Comparison of ENCODE assay signal across 8 mouse cellular contexts in genomic region chr17:56040030-56040856, GRCm38 (mm10). TPM values are rescaled to one million over a fixed set of nuclear protein-coding genes. Genes with fewer than 3 reads are reported as not detected.
DNase-seq lines count a peak whose midpoint lies in the region; ATAC-seq and TF ChIP-seq lines count a peak whose summit lies in the region.

Gene Chaf1a, plus strand, starts transcription at chr17:56040439.

- WGBS in forebrain, embryonic 15.5 days = under 1% methylated on average over 68 of the region's 68 CpGs
- WGBS in lung, adult 2 months = under 1% methylated on average over 65 of the region's 68 CpGs

- peaks cover 15% of the 10 kb centered on the region for H3K36me3 ChIP-seq in ES-E14 (ENCODE audit: control insufficient read depth, insufficient read depth, low read length, poor library complexity, severe bottlenecking)
- no peaks in the 10 kb centered on the region for H3K36me3 ChIP-seq in forebrain, embryonic 15.5 days

- no peaks in the 10 kb centered on the region for H3K27me3 ChIP-seq in forebrain, embryonic 15.5 days

- intact Hi-C loops in heart, postnatal 25 days (cut with DNase I) = no loop called here

- H3K27ac ChIP-seq in ES-E14 (ENCODE audit: insufficient read depth, low read depth, low read length, poor library complexity, severe bottlenecking) = peak within 1 kb of the TSS; percentile 51
- peak within 1 kb of the TSS; percentile 63 for H3K27ac ChIP-seq in forebrain, embryonic 15.5 days (replicated peaks)

- TF ChIP-seq POLR2A in lung, adult 2 months (IDR thresholded peaks at IDR 0.05; ENCODE audit: borderline replicate concordance, extremely low read depth, low read depth, low read length) = peak; percentile 48; the same call in 1 of the 2 replicates

- peak; percentile 96 for DNase-seq in ES-E14 (ENCODE audit: low read depth, low spot score)
- DNase-seq in cerebellum, adult 11-12 months = peak; percentile 97
- DNase-seq in heart, postnatal 25 days (ENCODE audit: low spot score) = peak; percentile 96
- DNase-seq in layer of hippocampus, adult 18-20 months (ENCODE audit: low spot score in 2 of 2) = peak; percentile 95 to 98
- peak; percentile 93 for DNase-seq in lung, adult 2 months
- DNase-seq in thymus, adult 18-20 months = peak; percentile 92 to 93

- peak; percentile 86 for ATAC-seq in forebrain, embryonic 15.5 days (replicated peaks)
- ATAC-seq in neutrophil, adult 5-6 weeks (ENCODE audit: extremely low read depth, insufficient number of reproducible peaks, low FRiP score, poor library complexity, severe bottlenecking) = peak; percentile 49

- in situ Hi-C loops in ES-E14 (cut with MboI; ENCODE audit: low sequenced_read_pairs in 2 of 2, unreplicated experiment in 2 of 2) = no loop called here

- H3K4me3 ChIP-seq in ES-E14 (ENCODE audit: insufficient read depth in 1 of 2, low read depth in 1 of 2, low read length in 2 of 2, poor library complexity in 1 of 2, severe bottlenecking in 1 of 2) = peak within 1 kb of the TSS; percentile 80 to 91
- peak within 1 kb of the TSS; percentile 75 for H3K4me3 ChIP-seq in forebrain, embryonic 15.5 days
- H3K4me3 ChIP-seq in lung, adult 2 months (replicated peaks; ENCODE audit: extremely low read depth, low read depth, low read length) = peak within 1 kb of the TSS; percentile 53

- H3K9me3 ChIP-seq in ES-E14 (ENCODE audit: control insufficient read depth, insufficient read depth, low read depth, low read length) = no peaks in the 10 kb centered on the region
- H3K9me3 ChIP-seq in forebrain, embryonic 15.5 days = no peaks in the 10 kb centered on the region

- TF ChIP-seq CTCF in lung, adult 2 months (IDR thresholded peaks at IDR 0.05; ENCODE audit: insufficient read depth, low read length) = no peak

- peak within 1 kb of the TSS; percentile 97 for H3K9ac ChIP-seq in ES-E14 (ENCODE audit: insufficient read depth, low read depth, low read length, poor library complexity, severe bottlenecking)
- peak within 1 kb of the TSS; percentile 72 for H3K9ac ChIP-seq in forebrain, embryonic 15.5 days (replicated peaks)

- H3K4me2 ChIP-seq in forebrain, embryonic 15.5 days (replicated peaks) = peak within 1 kb of the TSS; percentile 89

- H3K4me1 ChIP-seq in ES-E14 (ENCODE audit: control insufficient read depth in 2 of 2, insufficient read depth in 2 of 2, low read length in 2 of 2, poor library complexity in 1 of 2) = peaks cover 2 to 5% of the 10 kb centered on the region in 2 experiments
- peaks cover 28% of the 10 kb centered on the region for H3K4me1 ChIP-seq in forebrain, embryonic 15.5 days
- H3K4me1 ChIP-seq in lung, adult 2 months (ENCODE audit: control insufficient read depth, insufficient read depth, low read length) = peaks cover 4% of the 10 kb centered on the region; the same call in 1 of the 2 replicates

TF ChIP-seq in ES-E14, 5 proteins besides CTCF, POLR2A, EP300 and RAD21:
- peak; percentile 98 for TF ChIP-seq CHD2 (IDR thresholded peaks at IDR 0.05; ENCODE audit: low read depth, low read length)
- TF ChIP-seq MAFK (IDR thresholded peaks at IDR 0.05; ENCODE audit: insufficient read depth, low read depth, low read length) = no peak
- TF ChIP-seq HCFC1 (IDR thresholded peaks at IDR 0.05; ENCODE audit: borderline replicate concordance, insufficient read depth, low read length) = no peak

RNA-seq across cellular contexts. Expression of gene Chaf1a, which starts in this region (rescaled TPM):
- total RNA-seq in ES-E14 (2012; rRNA removed) = 48.3 and 57.9 TPM in 2 replicates
- 10.8 and 14.3 TPM in 2 replicates for polyA plus RNA-seq in forebrain, embryonic 15.5 days (2015; fragmentation: Nextera tagmentation; extraction: Ambion mirVana)
- 1 to 10 TPM in 1 of 2 experiments, under 1 TPM in 1; 0.95 to 1.2 TPM for total RNA-seq in heart, postnatal 25 days (2021)
- total RNA-seq in layer of hippocampus, adult 18-20 months (2021) = 1 to 10 TPM; 2.0 to 3.0 TPM
- 1.6 and 2.3 TPM in 2 replicates for polyA plus RNA-seq in lung, adult 2 months (2012; rRNA removed)
- total RNA-seq in neutrophil, adult 5-6 weeks (2017) = 1.4 TPM in 2 replicates

Comparison
In these comparisons a context has a peak if more than half of its experiments do, and no peak if none do; other contexts are left out.
1. Peak in every context shown above with its lines: DNase-seq, ATAC-seq, H3K4me3 ChIP-seq and H3K27ac ChIP-seq.
2. RNA of gene Chaf1a (total RNA-seq): 48.3 to 57.9 TPM in ES-E14; 2.0 to 3.0 TPM in layer of hippocampus, adult 18-20 months, 1.4 TPM in neutrophil, adult 5-6 weeks and 0.95 to 1.2 TPM in heart, postnatal 25 days; every median in the first group is over 10 times any median in the second.